Mouse (Mus musculus): ENCODE measurements at regions not wholly inside any gene's neighbourhood (a gene's known extent, or its start where the extent isn't known, plus 50 kb on each side); places are given as distances from the start of the nearest gene placed in this dataset.

- CTCF ChIA-PET = no interaction called here
These were observed 234.2 kb downstream of the Il20rb start for GRCm38 (mm10) chr9:100252409-100252808.
